Mouse (Mus musculus): Measurements from ENCODE around the gene Hspa13. TPM values are rescaled to one million over a fixed set of nuclear protein-coding genes. Genes with fewer than 3 reads are reported as not detected.

The Hspa13 gene
- polyA plus RNA-seq, 1 experiment from 2014 or later: 25.7 TPM

Small RNA genes within 50 kb of the gene (microRNA-seq; reads per million reads assigned to microRNA genes)
- gene Gm22923: not detected

Other genes starting within 250 kb of the Hspa13 start
- gene Lipi, start 181.0 kb downstream of the Hspa13 start, polyA plus RNA-seq (2016; fragmentation: Nextera tagmentation; extraction: Ambion mirVana): not detected in 2 replicates
- gene Rbm11, start 174.3 kb downstream of the Hspa13 start, polyA plus RNA-seq (2016; fragmentation: Nextera tagmentation; extraction: Ambion mirVana): 0.28 and 0.57 TPM in 2 replicates

Measured in embryonic facial prominence, embryonic 10.5 days (tissue).